Mouse (Mus musculus) right cerebral cortex, postnatal 10 days (tissue): ENCODE results near the gene Slamf8.

Experiments
- DNase-seq, 2 experiments: peaks; one replicate each; pipeline ENCODE4 v3.0.0; 2021; ENCODE audit warnings: low spot score in 2 of 2

The Slamf8 gene

GRCm38 (mm10) chr1:172532551-172532950 is 57.8 kb downstream of the Slamf8 start:
- no peak for DNase-seq
